Mouse (Mus musculus) neural tube, embryonic 12.5 days (tissue): ENCODE data around the gene Calr4. TPM values are rescaled to one million over a fixed set of nuclear protein-coding genes. Genes with fewer than 3 reads are reported as not detected.

Experiments used
- ATAC-seq: fragments of 200-750 bp; cut with Nextera tagmentation; 2 replicates; pipeline ENCODE4 v1.8.0; 2017; ENCODE audit warnings: low read depth, mild to moderate bottlenecking, moderate TSS enrichment, moderate library complexity; ENCODE audit not compliant: low FRiP score
- H3K27ac ChIP-seq: fragments of 300-500 bp; sonication (generic); 2 replicates; pipeline ENCODE4 v1.5.1; 2016
- H3K27me3 ChIP-seq: fragments of 300-500 bp; sonication (generic); replicated peaks from 2 replicates; pipeline ENCODE4 v1.6.1; 2016; ENCODE audit warnings: mild to moderate bottlenecking
- H3K36me3 ChIP-seq: fragments of 300-500 bp; sonication (generic); 2 replicates; pipeline ENCODE4 v1.6.1; 2016; ENCODE audit warnings: mild to moderate bottlenecking
- H3K4me1 ChIP-seq: fragments of 300-500 bp; sonication (generic); 2 replicates; pipeline ENCODE4 v1.6.1; 2016
- H3K4me2 ChIP-seq: fragments of 300-500 bp; sonication (generic); replicated peaks from 2 replicates; pipeline ENCODE4 v1.6.1; 2016; ENCODE audit warnings: mild to moderate bottlenecking
- H3K4me3 ChIP-seq: fragments of 300-500 bp; sonication (generic); 2 replicates; pipeline ENCODE4 v1.5.1; 2016
- H3K9ac ChIP-seq: fragments of 300-500 bp; sonication (generic); 2 replicates; pipeline ENCODE4 v1.6.1; 2016; ENCODE audit warnings: mild to moderate bottlenecking
- H3K9me3 ChIP-seq: fragments of 300-500 bp; sonication (generic); 2 replicates; pipeline ENCODE4 v1.6.1; 2016; ENCODE audit warnings: mild to moderate bottlenecking
- WGBS: fragments of 180-500 bp; shearing (Covaris S2); methylation state at CpG from one replicate; pipeline ENCODE4 v1.1.7; 2016; 5-methylcytosine and 5-hydroxymethylcytosine counted together
- polyA plus RNA-seq: library from polyadenylated mRNA; unstranded; fragments of >200 nt; fragmentation: Nextera tagmentation; extraction: Ambion mirVana; gene quantifications from 2 replicates; pipeline ENCODE4 v1.2.1, GENCODE M21; 2016

Calr4 gene
- polyA plus RNA-seq: 0.71 and 1.4 TPM in 2 replicates

DNA sequence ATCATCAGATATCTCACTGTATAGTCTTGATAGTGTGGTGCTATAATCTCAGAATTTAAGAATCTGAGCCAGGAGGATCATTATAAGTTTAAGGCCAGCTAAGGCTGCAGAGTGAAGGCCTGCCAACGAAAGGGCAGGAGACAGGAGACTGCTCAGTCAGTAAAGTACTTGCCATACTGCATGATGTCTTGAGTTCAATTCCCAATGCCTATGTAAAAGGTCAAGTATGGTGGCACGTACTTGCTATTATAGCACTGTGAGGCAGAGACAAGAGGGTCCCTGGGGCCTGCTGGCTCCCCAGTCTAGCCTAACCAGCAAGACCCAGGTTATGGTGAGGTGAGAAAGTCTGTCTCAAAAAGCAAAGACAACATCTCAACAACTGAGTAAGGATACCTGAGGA, at the start of gene Calr4:
TSS of gene Calr4 (plus strand) at position 301 of the 400 bp plus-strand sequence.
- H3K9ac ChIP-seq: no peak within 1 kb of the TSS
- 80% methylated on average over 2 of the region's 2 CpGs for WGBS
- H3K9me3 ChIP-seq: no peaks in the 10 kb centered on the region

GRCm38 (mm10) chr4:109185616-109186405, 48.5 kb upstream of the Calr4 start:
- H3K9me3 ChIP-seq: no peaks in the 10 kb centered on the region
- 81% methylated on average over 8 of the region's 8 CpGs for WGBS
- no peaks in the 10 kb centered on the region for H3K4me1 ChIP-seq
- H3K9ac ChIP-seq: no peak overlapping the region
- ATAC-seq: no peak
- H3K4me2 ChIP-seq: no peak overlapping the region
- H3K27ac ChIP-seq: no peak overlapping the region
- H3K36me3 ChIP-seq: 0 out of 2 replicates have a peak, but pooled peaks cover 3% of the 10 kb centered on the region
- no peak overlapping the region for H3K4me3 ChIP-seq
- H3K27me3 ChIP-seq: no peaks in the 10 kb centered on the region

More for the DNA sequence above, at the start of gene Calr4:
- no peak for ATAC-seq
- H3K4me1 ChIP-seq: peaks cover 11% of the 10 kb centered on the region; the same call in 1 of the 2 replicates
- no peak within 1 kb of the TSS for H3K27ac ChIP-seq
- H3K36me3 ChIP-seq: no peaks in the 10 kb centered on the region
- no peak within 1 kb of the TSS for H3K4me2 ChIP-seq
- no peaks in the 10 kb centered on the region for H3K27me3 ChIP-seq
- no peak within 1 kb of the TSS for H3K4me3 ChIP-seq

DNA sequence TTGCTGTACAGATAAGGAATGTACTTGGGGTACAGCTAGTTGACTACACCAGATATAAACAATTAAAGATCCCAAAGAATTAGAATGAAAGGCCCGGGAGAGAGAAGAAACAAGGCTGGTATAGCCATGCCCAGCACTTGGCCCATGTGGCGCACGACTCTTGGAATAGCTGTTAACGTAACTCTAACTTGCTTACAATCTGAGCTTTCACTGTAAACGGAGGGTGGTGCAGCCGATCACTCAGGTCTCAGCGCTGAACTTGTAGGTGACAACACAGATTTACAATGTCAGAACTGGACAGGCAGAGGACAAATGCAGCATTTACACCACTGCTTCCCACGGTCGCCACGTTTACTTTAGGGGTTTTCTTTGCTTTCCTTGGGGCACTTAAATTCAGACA, 42.7 kb upstream of the Calr4 start:
- WGBS: 69% methylated on average over 10 of the region's 10 CpGs

GRCm38 (mm10) chr4:109193886-109194285, 40.4 kb upstream of the Calr4 start:
- WGBS: 80% methylated on average over 5 of the region's 5 CpGs
- Histone ChIP-seq H3K36me3 (peaks cover 8% of the 10 kb centered on the region; the same call in 1 of the 2 replicates), H3K4me3 (no peak overlapping the region), H3K9me3 (no peaks in the 10 kb centered on the region), H3K9ac (no peak overlapping the region), H3K27ac (no peak overlapping the region), H3K4me2 (no peak overlapping the region), H3K27me3 (no peaks in the 10 kb centered on the region), H3K4me1 (0 out of 2 replicates have a peak, but pooled peaks cover 3% of the 10 kb centered on the region)
- no peak for ATAC-seq

More for the DNA sequence above, 42.7 kb upstream of the Calr4 start:
- no peak overlapping the region for H3K4me2 ChIP-seq
- H3K4me3 ChIP-seq: no peak overlapping the region
- no peaks in the 10 kb centered on the region for H3K9me3 ChIP-seq
- H3K9ac ChIP-seq: no peak overlapping the region
- H3K27me3 ChIP-seq: no peaks in the 10 kb centered on the region
- 0 out of 2 replicates have a peak, but pooled peaks cover 3% of the 10 kb centered on the region for H3K4me1 ChIP-seq
- ATAC-seq: no peak
- H3K36me3 ChIP-seq: no peaks in the 10 kb centered on the region
- H3K27ac ChIP-seq: no peak overlapping the region

GRCm38 (mm10) chr4:109195900-109196629, 38.2 kb upstream of the Calr4 start:
- 92% methylated on average over 7 of the region's 7 CpGs for WGBS
- Histone ChIP-seq H3K4me3 (no peak overlapping the region), H3K4me2 (no peak overlapping the region), H3K36me3 (peaks cover 8% of the 10 kb centered on the region; the same call in 1 of the 2 replicates), H3K9me3 (no peaks in the 10 kb centered on the region), H3K4me1 (peaks cover 12% of the 10 kb centered on the region), H3K9ac (no peak overlapping the region), H3K27me3 (no peaks in the 10 kb centered on the region), H3K27ac (no peak overlapping the region)
- ATAC-seq: no peak

GRCm38 (mm10) chr4:109199069-109199468, 35.2 kb upstream of the Calr4 start:
- no peak for ATAC-seq
- 97% methylated on average over 4 of the region's 4 CpGs for WGBS
- H3K27ac ChIP-seq: no peak overlapping the region

DNA sequence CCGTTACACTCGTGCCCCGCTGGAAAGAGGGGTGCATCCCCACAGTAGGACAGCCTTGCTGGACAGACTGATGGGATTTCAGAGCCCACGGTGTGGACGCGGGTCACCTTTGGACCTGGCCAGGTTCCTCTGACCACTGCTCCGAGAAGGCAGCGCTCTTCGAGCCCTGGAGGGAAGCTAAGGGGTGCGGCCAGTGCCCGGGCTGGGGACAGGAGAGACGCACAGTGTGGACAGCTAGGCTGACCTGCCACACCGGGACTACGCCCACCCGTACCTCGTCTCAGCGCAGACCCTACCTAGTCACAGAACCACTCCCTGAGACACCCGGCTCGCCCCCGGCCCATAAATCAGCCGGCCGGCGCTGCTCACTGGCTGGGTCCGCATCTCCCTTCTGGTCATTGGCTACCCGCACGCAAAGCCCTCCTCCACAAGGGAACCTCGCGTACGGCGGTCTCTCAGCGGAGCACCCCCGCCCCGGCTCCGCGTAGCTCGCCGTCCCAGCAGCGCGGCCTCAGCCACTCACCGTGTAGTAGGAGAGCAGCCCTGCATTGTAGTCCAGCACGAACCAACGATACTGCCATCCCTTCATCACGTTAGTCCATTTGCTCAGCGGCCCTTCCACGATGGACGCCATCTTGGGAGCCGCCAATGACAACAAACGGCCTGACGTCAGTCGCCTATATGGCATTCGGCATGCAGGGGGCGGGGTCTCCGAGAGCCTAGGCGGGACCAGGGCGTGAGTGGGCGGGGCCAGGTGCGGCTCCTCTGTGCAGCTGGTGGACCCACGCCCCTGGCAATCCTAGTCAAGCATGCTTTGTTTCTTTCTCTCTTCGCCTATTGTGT, 32.5 kb upstream of the Calr4 start, which contains the start of gene Osbpl9:
TSS of gene Osbpl9 (minus strand) at position 691 of the 843 bp plus-strand sequence.
- under 1% methylated on average over 59 of the region's 59 CpGs for WGBS
- peak within 1 kb of the TSS; percentile 89 for H3K4me3 ChIP-seq
- H3K36me3 ChIP-seq: peaks cover 8% of the 10 kb centered on the region; the same call in 1 of the 2 replicates
- H3K9ac ChIP-seq: peak within 1 kb of the TSS; percentile 87
- H3K27ac ChIP-seq: peak within 1 kb of the TSS; percentile 91
- peak; percentile 98 for ATAC-seq
- no peaks in the 10 kb centered on the region for H3K9me3 ChIP-seq
- peak within 1 kb of the TSS; percentile 93 for H3K4me2 ChIP-seq
- peaks cover 12% of the 10 kb centered on the region for H3K4me1 ChIP-seq
- H3K27me3 ChIP-seq: no peaks in the 10 kb centered on the region

More at GRCm38 (mm10) chr4:109199069-109199468, 35.2 kb upstream of the Calr4 start:
- no peak overlapping the region for H3K4me2 ChIP-seq
- H3K27me3 ChIP-seq: no peaks in the 10 kb centered on the region
- H3K9me3 ChIP-seq: no peaks in the 10 kb centered on the region
- H3K9ac ChIP-seq: no peak overlapping the region
- peaks cover 8% of the 10 kb centered on the region; the same call in 1 of the 2 replicates for H3K36me3 ChIP-seq
- no peak overlapping the region for H3K4me3 ChIP-seq
- H3K4me1 ChIP-seq: peaks cover 12% of the 10 kb centered on the region

GRCm38 (mm10) chr4:109203931-109204330, 30.4 kb upstream of the Calr4 start:
- WGBS: 93% methylated on average over 1 of the region's 1 CpGs
- H3K27me3 ChIP-seq: no peaks in the 10 kb centered on the region
- H3K4me2 ChIP-seq: no peak overlapping the region
- no peak for ATAC-seq
- H3K27ac ChIP-seq: no peak overlapping the region
- no peaks in the 10 kb centered on the region for H3K9me3 ChIP-seq
- H3K36me3 ChIP-seq: no peaks in the 10 kb centered on the region
- H3K4me3 ChIP-seq: no peak overlapping the region
- H3K4me1 ChIP-seq: peaks cover 12% of the 10 kb centered on the region
- H3K9ac ChIP-seq: no peak overlapping the region

GRCm38 (mm10) chr4:109204416-109204815, 29.9 kb upstream of the Calr4 start:
- no peak for ATAC-seq
- WGBS: 69% methylated on average over 1 of the region's 1 CpGs

DNA sequence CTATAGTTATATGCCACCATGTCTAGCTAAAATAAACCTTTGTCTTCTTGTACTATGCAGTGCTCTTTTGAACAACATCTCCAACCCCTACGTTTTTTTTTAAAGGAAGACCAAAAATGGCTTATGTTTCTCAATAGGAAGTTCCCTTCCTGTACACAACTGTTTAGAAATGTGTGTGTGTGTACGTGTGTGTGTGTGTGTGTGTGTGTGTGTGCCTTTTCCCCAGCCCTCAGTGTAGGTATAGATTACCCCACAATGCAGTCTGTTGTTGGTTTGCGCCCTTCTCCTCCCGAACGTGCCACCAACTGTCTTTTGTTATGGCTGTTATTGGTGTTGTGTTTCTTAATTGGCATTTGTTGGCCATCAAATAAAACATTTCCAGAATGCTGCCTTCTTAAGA, 26.8 kb upstream of the Calr4 start:
- Histone ChIP-seq H3K9me3 (no peaks in the 10 kb centered on the region), H3K27ac (no peak overlapping the region), H3K9ac (no peak overlapping the region), H3K4me1 (no peaks in the 10 kb centered on the region), H3K4me2 (no peak overlapping the region), H3K36me3 (no peaks in the 10 kb centered on the region), H3K27me3 (no peaks in the 10 kb centered on the region), H3K4me3 (no peak overlapping the region)
- WGBS: 82% methylated on average over 5 of the region's 5 CpGs
- no peak for ATAC-seq

More at GRCm38 (mm10) chr4:109204416-109204815, 29.9 kb upstream of the Calr4 start:
- no peaks in the 10 kb centered on the region for H3K27me3 ChIP-seq
- H3K9ac ChIP-seq: no peak overlapping the region
- H3K4me3 ChIP-seq: no peak overlapping the region
- no peak overlapping the region for H3K4me2 ChIP-seq
- H3K9me3 ChIP-seq: no peaks in the 10 kb centered on the region
- no peaks in the 10 kb centered on the region for H3K36me3 ChIP-seq
- H3K4me1 ChIP-seq: peaks cover 10% of the 10 kb centered on the region
- H3K27ac ChIP-seq: no peak overlapping the region

DNA sequence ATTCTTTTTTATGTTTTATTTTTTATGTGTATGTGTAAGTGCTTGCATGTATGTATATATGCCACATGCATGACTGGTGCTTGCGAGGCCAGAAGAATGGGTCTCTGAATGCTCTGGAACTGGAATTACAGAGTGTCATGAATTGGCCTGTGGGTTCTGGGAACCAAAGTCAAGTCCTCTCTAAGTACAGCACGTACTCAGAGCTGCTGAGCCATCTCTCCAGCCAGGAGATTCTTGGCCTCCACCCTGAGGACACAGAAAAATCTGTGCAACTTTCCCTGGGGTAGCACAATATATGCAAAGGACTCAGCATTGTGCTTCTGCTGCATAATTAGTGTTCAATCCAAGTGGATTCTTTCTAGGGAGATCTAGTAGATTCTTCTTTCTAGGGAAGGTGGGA, 24.0 kb upstream of the Calr4 start:
- Histone ChIP-seq H3K9me3 (no peaks in the 10 kb centered on the region), H3K9ac (no peak overlapping the region), H3K4me1 (no peaks in the 10 kb centered on the region), H3K36me3 (no peaks in the 10 kb centered on the region), H3K27ac (no peak overlapping the region), H3K4me2 (no peak overlapping the region), H3K27me3 (no peaks in the 10 kb centered on the region), H3K4me3 (no peak overlapping the region)
- no peak for ATAC-seq
- WGBS: 84% methylated on average over 2 of the region's 2 CpGs
